8 mouse cellular contexts compared by ENCODE assay signal in the genomic region with DNA sequence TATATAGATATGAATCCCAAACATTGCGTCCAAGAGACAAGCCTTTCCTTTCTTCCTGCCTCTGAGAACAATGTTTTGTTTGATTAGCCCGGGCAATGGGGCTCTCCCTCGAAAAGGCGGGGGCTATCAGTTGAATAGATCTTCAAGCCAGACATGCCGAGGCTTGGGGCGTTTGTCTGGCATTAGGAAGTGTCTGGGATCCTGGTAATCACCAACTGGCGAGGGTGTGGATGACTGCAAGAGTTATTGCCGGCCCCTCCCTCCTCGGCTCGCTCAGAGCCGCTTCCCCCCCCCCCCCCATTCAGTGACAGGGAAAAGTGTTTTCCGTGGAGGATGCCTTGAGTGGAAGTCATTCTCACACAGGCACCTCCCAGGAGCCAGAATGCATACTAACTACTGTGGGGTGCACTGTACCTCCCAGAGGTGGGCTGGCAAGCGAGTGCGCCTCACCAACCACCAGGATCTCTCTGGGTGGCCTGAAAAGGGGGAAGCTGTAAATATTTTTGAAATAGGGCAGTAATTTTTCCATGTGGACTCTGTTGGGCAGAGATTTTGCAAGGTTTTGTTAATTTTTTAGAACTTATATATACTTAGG.
DNase-seq lines count a peak whose midpoint lies in the region; ATAC-seq and TF ChIP-seq lines count a peak whose summit lies in the region.

No protein-coding gene starts in this region.

- H3K79me2 ChIP-seq in heart, adult 2 months (replicated peaks; ENCODE audit: control insufficient read depth, insufficient read depth, low read length) = no peaks in the 10 kb centered on the region

- H3K36me3 ChIP-seq in heart, adult 2 months (ENCODE audit: control insufficient read depth, insufficient read depth, low read length) = no peaks in the 10 kb centered on the region
- no peaks in the 10 kb centered on the region for H3K36me3 ChIP-seq in midbrain, embryonic 15.5 days (replicated peaks)

- H3K4me2 ChIP-seq in midbrain, embryonic 15.5 days = peak overlapping the region; percentile 53

- H3K27ac ChIP-seq in heart, adult 2 months = peak overlapping the region; percentile 96
- H3K27ac ChIP-seq in midbrain, embryonic 15.5 days = no peak overlapping the region

- peak overlapping the region; percentile 45; the same call in 1 of the 2 replicates for H3K9ac ChIP-seq in heart, adult 2 months (ENCODE audit: low read depth, low read length)
- no peak overlapping the region; the same call in 1 of the 2 replicates for H3K9ac ChIP-seq in midbrain, embryonic 15.5 days

- ATAC-seq in midbrain, embryonic 15.5 days (replicated peaks) = no peak; the same call in 1 of the 2 replicates

- H3K27me3 ChIP-seq in heart, adult 2 months (ENCODE audit: control insufficient read depth, insufficient read depth, low read length) = no peaks in the 10 kb centered on the region
- peaks cover 29% of the 10 kb centered on the region for H3K27me3 ChIP-seq in midbrain, embryonic 15.5 days (replicated peaks)

- peak; percentile 46 for DNase-seq in urinary bladder, postnatal 25 days (ENCODE audit: low spot score)
- no peak for DNase-seq in urinary bladder, postnatal 4 days (ENCODE audit: low spot score in 2 of 2)
- DNase-seq in heart, adult 2 months = peak; percentile 35 to 51
- DNase-seq in kidney, postnatal 14 days = peak; percentile 33
- no peak for DNase-seq in spleen, postnatal 14 days (ENCODE audit: low spot score in 2 of 2)
- no peak for DNase-seq in right cerebral cortex, postnatal 25 days
- no peak for DNase-seq in left cerebral cortex, postnatal 4 days

- 8% methylated on average over 12 of the region's 14 CpGs for WGBS in heart, adult 2 months
- 5% methylated on average over 14 of the region's 14 CpGs for WGBS in midbrain, embryonic 15.5 days

- H3K4me1 ChIP-seq in heart, adult 2 months (ENCODE audit: control insufficient read depth, insufficient read depth, low read length) = peaks cover 9% of the 10 kb centered on the region
- H3K4me1 ChIP-seq in midbrain, embryonic 15.5 days = peaks cover 17% of the 10 kb centered on the region

- intact Hi-C loops in heart, adult 2 months (cut with DNase I) = loop anchor here (1.0 to 2.0 kb wide), 2 partner anchors 17 to 213 kb away; no protein-coding TSS in a partner anchor
- intact Hi-C loops in left cerebral cortex, postnatal 4 days (cut with DNase I) = no loop called here

- no peak for TF ChIP-seq POLR2A in heart, adult 2 months (IDR thresholded peaks at IDR 0.05; ENCODE audit: insufficient read depth, low read depth, low read length)

- H3K9me3 ChIP-seq in midbrain, embryonic 15.5 days = no peaks in the 10 kb centered on the region

- no peak for TF ChIP-seq EP300 in heart, adult 2 months (IDR thresholded peaks at IDR 0.05; ENCODE audit: insufficient read depth, low read depth, low read length)

- H3K4me3 ChIP-seq in heart, adult 2 months = peak overlapping the region; percentile 56
- peak overlapping the region; percentile 26 for H3K4me3 ChIP-seq in midbrain, embryonic 15.5 days

- TF ChIP-seq CTCF in heart, adult 2 months (IDR thresholded peaks at IDR 0.05) = no peak

Comparison
In these comparisons a context has a peak if more than half of its experiments do, and no peak if none do; other contexts are left out.
1. DNase-seq: peak in urinary bladder, postnatal 25 days (single experiment), heart, adult 2 months (2 of 2) and kidney, postnatal 14 days (single experiment); none in urinary bladder, postnatal 4 days (0 of 2), spleen, postnatal 14 days (0 of 2), right cerebral cortex, postnatal 25 days (single experiment) and left cerebral cortex, postnatal 4 days (single experiment).